Comparison of ENCODE assay signal across 9 mouse cellular contexts in the genomic region with DNA sequence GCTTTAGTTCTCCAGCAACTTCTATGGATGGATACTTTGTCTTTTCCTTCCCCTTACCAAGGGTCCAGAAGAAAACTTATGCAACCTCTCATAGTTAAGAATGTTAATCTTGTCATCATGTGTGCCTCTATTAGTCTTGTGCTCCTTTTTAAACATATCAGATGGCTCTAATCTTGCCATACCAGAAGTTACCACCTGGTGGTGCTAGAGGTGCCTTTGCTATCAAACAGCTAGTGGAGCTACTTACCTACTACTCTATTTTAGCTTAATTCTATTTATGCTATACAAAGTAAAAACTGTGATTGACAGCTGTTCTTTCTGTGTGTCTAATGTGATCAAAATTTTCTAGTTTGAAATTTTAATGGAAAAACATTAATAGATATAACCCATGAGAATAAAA. TPM values are rescaled to one million over a fixed set of nuclear protein-coding genes. Genes with fewer than 3 reads are reported as not detected.
DNase-seq lines count a peak whose midpoint lies in the region; ATAC-seq and TF ChIP-seq lines count a peak whose summit lies in the region.
"Had no signal": no experiment of that assay in that cellular context is flagged by ENCODE, and none has a peak within 500 bp of the region (broad histone marks: within the 10 kb centered on the region; RNA-seq: fewer than 3 reads in every experiment).

No protein-coding gene starts in this region.

- no peaks in the 10 kb centered on the region for H3K9me3 ChIP-seq in E14TG2a.4 (ENCODE audit: low read length)
- no peaks in the 10 kb centered on the region for H3K9me3 ChIP-seq in midbrain, postnatal 0 days (ENCODE audit: low read length)
- H3K9me3 ChIP-seq: limb, embryonic 15.5 days had no signal

- intact Hi-C loops in heart, postnatal 14 days (cut with DNase I): loop anchor here (5.0 kb wide), 1 partner anchor 449 kb away; no protein-coding TSS in a partner anchor

- H3K36me3 ChIP-seq in E14TG2a.4 (ENCODE audit: insufficient read depth, low read length): no peaks in the 10 kb centered on the region
- no peaks in the 10 kb centered on the region for H3K36me3 ChIP-seq in midbrain, postnatal 0 days (ENCODE audit: insufficient read depth, low read length)
- H3K36me3 ChIP-seq: limb, embryonic 15.5 days had no signal

- no peaks in the 10 kb centered on the region; the same call in 1 of the 2 replicates for H3K27me3 ChIP-seq in E14TG2a.4 (ENCODE audit: insufficient read depth, low read length)
- no peaks in the 10 kb centered on the region for H3K27me3 ChIP-seq in midbrain, postnatal 0 days (ENCODE audit: insufficient read depth, low read length)
- H3K27me3 ChIP-seq: limb, embryonic 15.5 days had no signal

- peak; percentile 13 to 33 for DNase-seq in heart, postnatal 14 days
- no peak for DNase-seq in heart, adult 8-10 months (ENCODE audit: low spot score)
- peak; percentile 56 to 62 for DNase-seq in adrenal gland, postnatal 36 days
- DNase-seq in frontal cortex, postnatal 25 days (ENCODE audit: low spot score in 2 of 2): peak; percentile 14 to 38
- peak; percentile 58 to 63 for DNase-seq in layer of hippocampus, postnatal 10 days (ENCODE audit: low spot score in 2 of 2)
- peak; percentile 79 for DNase-seq in midbrain, postnatal 0 days (ENCODE audit: low spot score)
- DNase-seq in spleen, postnatal 4 days (ENCODE audit: low spot score in 2 of 2): no peak

- no peak overlapping the region for H3K27ac ChIP-seq in midbrain, postnatal 0 days (ENCODE audit: low read depth, low read length)
- H3K27ac ChIP-seq: limb, embryonic 15.5 days had no signal

- H3K9ac ChIP-seq in midbrain, postnatal 0 days (replicated peaks; ENCODE audit: low read length, poor library complexity, severe bottlenecking): no peak overlapping the region
- H3K9ac ChIP-seq: limb, embryonic 15.5 days had no signal

- no peaks in the 10 kb centered on the region for H3K4me1 ChIP-seq in E14TG2a.4 (replicated peaks; ENCODE audit: low read depth, low read length)
- H3K4me1 ChIP-seq in midbrain, postnatal 0 days (ENCODE audit: insufficient read depth, low read length): no peaks in the 10 kb centered on the region
- H3K4me1 ChIP-seq: limb, embryonic 15.5 days had no signal

- ATAC-seq in midbrain, postnatal 0 days (ENCODE audit: low FRiP score): no peak

- peak; percentile 87 for TF ChIP-seq CTCF in E14TG2a.4 (conservative IDR thresholded peaks at IDR 0.05; ENCODE audit: low read length)
- peak; percentile 90 for TF ChIP-seq CTCF in midbrain, postnatal 0 days (IDR thresholded peaks at IDR 0.05)

- no peak overlapping the region for H3K4me3 ChIP-seq in E14TG2a.4 (replicated peaks; ENCODE audit: low read length)
- H3K4me3 ChIP-seq in midbrain, postnatal 0 days (ENCODE audit: low read depth, low read length): no peak overlapping the region
- H3K4me3 ChIP-seq: limb, embryonic 15.5 days had no signal

- no peak overlapping the region for H3K4me2 ChIP-seq in midbrain, postnatal 0 days (ENCODE audit: low read depth, low read length, poor library complexity, severe bottlenecking)
- H3K4me2 ChIP-seq: limb, embryonic 15.5 days had no signal

RNA-seq across cellular contexts. Expression of a gene that starts 10.8 kb away (rescaled TPM):
- total RNA-seq in heart, postnatal 14 days (2021): not detected
- not detected for total RNA-seq in heart, adult 8-10 months (2022)
- total RNA-seq in adrenal gland, postnatal 36 days (2021): not detected
- not detected for total RNA-seq in layer of hippocampus, postnatal 10 days (2021)
- total RNA-seq in midbrain, postnatal 0 days (2014; rRNA removed): not detected in 2 replicates
- polyA plus RNA-seq in midbrain, postnatal 0 days (2015; fragmentation: Nextera tagmentation; extraction: Ambion mirVana): not detected in 2 replicates
- polyA plus RNA-seq: limb, embryonic 15.5 days had no signal

RNA-seq across cellular contexts. Expression of a gene that starts 29.6 kb away (rescaled TPM):
- not detected for total RNA-seq in heart, postnatal 14 days (2021)
- total RNA-seq in heart, adult 8-10 months (2022): not detected
- not detected for total RNA-seq in adrenal gland, postnatal 36 days (2021)
- not detected for total RNA-seq in layer of hippocampus, postnatal 10 days (2021)
- total RNA-seq in midbrain, postnatal 0 days (2014; rRNA removed): 0.33 TPM in 1 of 2 replicates, not detected in the other
- not detected in 2 replicates for polyA plus RNA-seq in midbrain, postnatal 0 days (2015; fragmentation: Nextera tagmentation; extraction: Ambion mirVana)

Comparison
In these comparisons a context has a peak if more than half of its experiments do, and no peak if none do; other contexts are left out.
1. DNase-seq: peak in heart, postnatal 14 days (2 of 2), adrenal gland, postnatal 36 days (2 of 2), frontal cortex, postnatal 25 days (2 of 2), layer of hippocampus, postnatal 10 days (2 of 2) and midbrain, postnatal 0 days (single experiment); none in heart, adult 8-10 months (single experiment) and spleen, postnatal 4 days (0 of 2).